Mouse (Mus musculus): ENCODE measurements at regions not wholly inside any gene's neighbourhood (a gene's known extent, or its start where the extent isn't known, plus 50 kb on each side); places are given as distances from the start of the nearest gene placed in this dataset.

- DNase-seq, result peak; percentile 43
Measured at GRCm38 (mm10) chr1:119305315-119305976, 116.6 kb downstream of the Inhbb start.

- no peak for DNase-seq
Measured at GRCm38 (mm10) chr1:119304470-119304980, 117.5 kb downstream of the Inhbb start.

- DNase-seq, result peak; percentile 78
Measured at GRCm38 (mm10) chr1:119302349-119302995, 119.6 kb downstream of the Inhbb start.

GRCm38 (mm10) chr1:119301931-119302330 lies 120.1 kb downstream of the Inhbb start:
- DNase-seq, result no peak

GRCm38 (mm10) chr1:119301258-119301657 lies 120.8 kb downstream of the Inhbb start:
- DNase-seq, result no peak

DNA sequence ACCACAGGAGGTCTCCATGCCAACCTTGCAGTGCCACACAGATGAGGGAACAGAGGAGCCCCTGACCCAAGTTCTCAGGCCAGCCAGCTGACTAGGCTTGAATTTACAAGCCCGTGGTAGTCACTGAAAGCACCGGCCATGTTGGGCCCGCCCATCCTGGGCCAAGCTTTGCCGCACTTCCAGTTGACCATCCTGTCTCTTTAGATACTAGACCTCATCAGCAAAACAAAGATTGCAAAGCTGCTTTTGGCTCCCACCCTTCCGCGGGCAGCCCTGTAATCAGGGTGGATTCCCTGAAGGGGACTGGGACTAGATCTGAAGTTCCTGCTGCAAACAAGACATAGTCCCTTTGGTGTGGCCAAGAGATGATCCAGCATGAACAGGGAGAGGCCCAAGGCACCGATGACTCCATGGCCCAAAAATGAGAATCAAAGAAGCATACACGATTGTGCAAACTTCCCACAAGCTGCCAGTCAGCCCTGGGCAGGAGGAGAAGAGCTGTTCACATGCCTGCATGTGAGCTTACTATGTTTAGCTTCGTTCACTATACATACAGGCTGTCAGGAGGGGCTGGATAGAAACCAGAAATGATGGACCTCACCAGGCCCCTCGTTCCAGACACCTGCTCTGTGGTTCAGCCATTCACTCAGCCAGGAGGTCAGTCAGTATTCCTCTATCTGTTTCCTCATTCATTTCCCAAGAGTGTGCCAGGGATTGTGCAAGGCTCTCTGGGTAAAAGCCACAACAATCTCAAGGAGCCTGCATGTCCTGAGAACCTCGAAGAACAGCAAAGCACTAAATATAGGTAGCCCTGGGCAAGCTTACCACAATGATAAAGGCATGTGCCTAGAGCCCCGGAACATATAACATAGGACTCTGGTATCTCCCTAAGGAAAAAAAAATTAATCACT lies 122.0 kb downstream of the Inhbb start:
- DNase-seq, result no peak

GRCm38 (mm10) chr1:119298696-119299230 lies 123.3 kb downstream of the Inhbb start:
- no peak for DNase-seq

- no peak for DNase-seq
Measured at GRCm38 (mm10) chr1:119295121-119295520, 126.9 kb downstream of the Inhbb start.

DNA sequence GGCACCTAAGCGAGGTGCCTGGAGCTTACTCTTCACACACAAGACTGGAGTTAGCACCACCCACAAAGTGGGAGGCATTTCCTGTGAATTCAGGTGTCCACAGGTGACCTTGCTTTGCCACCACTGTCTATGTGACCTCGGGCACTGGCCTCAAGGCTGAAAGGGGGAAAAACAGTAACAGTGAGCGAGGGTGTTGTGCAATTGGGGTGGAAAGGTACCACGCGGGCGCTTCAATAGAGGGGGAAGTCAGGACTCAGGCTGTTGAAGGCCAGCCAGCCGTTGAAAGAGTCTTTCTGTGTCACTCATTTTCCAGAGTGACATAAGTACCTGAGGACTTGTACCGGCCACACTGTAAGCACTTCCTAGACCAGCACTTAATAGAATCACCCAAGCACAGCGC lies 128.2 kb downstream of the Inhbb start:
- no peak for DNase-seq

GRCm38 (mm10) chr1:119292216-119292615 lies 129.8 kb downstream of the Inhbb start:
- DNase-seq, result no peak

GRCm38 (mm10) chr1:119290165-119290916 lies 131.7 kb downstream of the Inhbb start:
- no peak for DNase-seq

- no peak for DNase-seq
Measured at GRCm38 (mm10) chr1:119289516-119290164, 132.4 kb downstream of the Inhbb start.

DNA sequence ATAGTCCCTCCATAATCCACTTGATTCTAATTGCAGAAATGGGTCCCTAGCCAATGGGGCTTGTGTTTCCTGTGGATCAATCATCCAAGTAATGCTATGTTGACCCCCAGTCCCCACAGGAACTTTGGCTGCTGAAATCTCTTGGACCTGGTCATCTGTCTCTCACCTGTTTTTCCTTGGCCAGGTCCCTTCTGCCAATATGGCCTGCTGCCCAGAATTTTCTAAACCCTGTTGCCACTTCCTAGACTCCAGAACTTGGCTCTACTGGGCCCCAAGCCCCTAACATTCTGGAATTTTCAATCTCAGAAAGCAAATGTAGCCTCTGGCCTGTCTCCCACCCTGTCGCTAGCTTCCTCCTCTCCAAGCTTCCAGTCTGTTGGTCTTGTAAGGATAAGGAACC lies 139.6 kb downstream of the Inhbb start:
- no peak for DNase-seq

GRCm38 (mm10) chr1:119279261-119279660 lies 142.8 kb downstream of the Inhbb start:
- no peak for DNase-seq

GRCm38 (mm10) chr1:119278528-119279201 lies 143.4 kb downstream of the Inhbb start:
- DNase-seq, result no peak

- no peak for DNase-seq
Measured at GRCm38 (mm10) chr1:119277990-119278389, 144.1 kb downstream of the Inhbb start.

DNA sequence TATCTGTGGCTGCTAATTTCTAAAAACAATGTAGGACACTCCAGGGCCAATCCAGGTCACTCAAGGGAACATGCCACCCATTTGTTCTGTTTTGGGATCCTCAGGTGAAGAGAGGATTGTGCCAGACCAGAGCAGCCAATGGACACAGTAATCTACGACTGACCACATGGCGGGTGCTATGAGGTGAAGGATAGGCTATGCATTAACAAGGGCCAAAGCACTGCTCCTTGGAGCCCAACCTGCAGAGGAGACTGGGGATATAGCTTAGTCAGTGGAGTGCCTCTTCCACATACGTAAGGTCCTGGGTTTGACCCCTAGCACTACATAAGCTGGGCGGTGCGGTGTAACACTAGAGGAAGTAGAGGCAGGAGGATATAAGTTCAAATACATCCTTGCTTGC lies 156.0 kb downstream of the Inhbb start:
- DNase-seq, result no peak

- DNase-seq, result peak; percentile 38
Measured at GRCm38 (mm10) chr1:119265192-119265891, 156.7 kb downstream of the Inhbb start.

DNA sequence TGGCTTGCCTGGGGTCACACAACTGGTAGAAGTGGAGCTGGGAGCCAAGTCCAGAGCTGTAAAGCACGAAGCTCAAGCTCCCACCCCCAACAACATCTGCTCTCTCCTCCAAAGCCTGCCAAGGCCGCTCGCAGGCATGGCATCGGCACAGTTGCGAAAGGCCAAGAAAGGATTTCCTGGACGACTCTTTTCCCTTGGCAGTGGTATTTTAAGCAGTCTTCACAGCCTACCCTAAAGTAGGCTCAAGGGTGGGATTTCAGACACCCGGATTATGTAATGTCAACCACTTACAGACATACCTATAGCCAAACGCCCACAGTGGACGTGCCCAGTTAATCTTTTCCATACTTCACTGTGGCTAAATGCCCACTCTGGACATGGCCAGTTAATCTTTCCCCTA lies 162.6 kb downstream of the Inhbb start:
- no peak for DNase-seq

DNA sequence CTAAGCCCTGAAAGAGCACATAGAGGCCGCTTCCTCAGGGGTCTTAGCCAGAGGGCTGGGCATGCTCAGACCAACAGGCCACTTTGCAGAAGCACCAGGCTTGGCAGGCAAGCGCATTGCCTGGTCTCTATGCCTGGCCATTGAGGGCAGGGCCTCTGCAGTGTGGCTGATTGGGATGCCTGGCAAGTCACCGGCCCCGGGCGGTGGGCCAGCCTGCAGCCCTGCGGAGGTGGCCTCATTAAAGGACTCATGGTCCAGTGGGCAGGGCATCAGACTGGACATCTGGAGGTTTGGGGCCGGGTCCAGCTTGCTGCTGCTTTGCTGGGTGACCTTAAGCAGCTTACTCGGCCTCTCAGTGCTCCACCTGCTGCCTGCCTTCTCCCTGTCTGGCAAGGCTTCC lies 165.3 kb downstream of the Inhbb start:
- peak; percentile 93 for DNase-seq

- DNase-seq, result peak; percentile 36
Measured at GRCm38 (mm10) chr1:119256097-119256473, 166.0 kb downstream of the Inhbb start.

Measured in retina, postnatal 1 day (tissue).